In the genomic region with DNA sequence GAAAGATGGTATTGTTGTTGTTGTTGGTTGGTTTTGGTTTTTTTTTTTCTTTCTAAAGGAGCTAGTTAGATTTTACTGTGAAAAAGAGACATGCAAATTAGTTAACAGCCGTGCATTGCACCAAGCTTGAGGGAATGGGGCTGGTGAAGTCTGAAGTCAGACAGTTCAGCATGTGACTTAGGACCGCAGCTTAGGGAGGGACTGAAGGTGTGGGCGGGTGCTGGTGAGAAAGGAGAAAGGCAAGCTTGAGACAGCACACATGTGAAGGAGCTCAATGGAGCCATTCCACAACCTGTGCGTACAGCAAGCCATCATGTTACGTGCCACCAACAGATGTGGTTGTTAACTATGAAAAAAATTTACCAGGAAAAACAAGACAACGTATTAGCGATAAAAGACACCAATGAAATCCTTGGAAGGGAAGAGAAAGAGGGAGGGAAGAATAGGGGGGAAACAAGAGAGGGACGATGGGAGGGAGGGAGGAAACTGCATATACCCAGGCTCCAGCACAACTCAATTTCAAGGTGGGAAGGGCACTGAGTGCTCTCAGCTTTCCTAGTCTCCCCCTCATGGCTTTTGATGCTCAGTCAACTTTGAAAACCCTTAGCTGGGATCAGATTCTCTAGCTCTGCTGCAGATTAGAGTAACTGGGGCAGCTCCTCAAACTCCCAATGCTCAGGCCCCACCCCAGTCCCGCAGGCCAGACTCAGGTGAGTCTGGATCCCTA, we compare ENCODE assay signal across 12 mouse cellular contexts.
DNase-seq lines count a peak whose midpoint lies in the region; ATAC-seq and TF ChIP-seq lines count a peak whose summit lies in the region.
"Had no signal": no experiment of that assay in that cellular context is flagged by ENCODE, and none has a peak within 500 bp of the region (broad histone marks: within the 10 kb centered on the region; RNA-seq: fewer than 3 reads in every experiment).

No protein-coding gene starts in this region.

- H3K27me3 ChIP-seq in embryonic facial prominence, embryonic 10.5 days (replicated peaks; ENCODE audit: low read depth, poor library complexity, severe bottlenecking): no peaks in the 10 kb centered on the region
- no peaks in the 10 kb centered on the region for H3K27me3 ChIP-seq in hindbrain, postnatal 0 days (ENCODE audit: insufficient read depth, low read length)
- H3K27me3 ChIP-seq: intestine, embryonic 15.5 days had no signal

- TF ChIP-seq CTCF in hindbrain, postnatal 0 days (IDR thresholded peaks at IDR 0.05; ENCODE audit: low read depth): no peak

- H3K36me3 ChIP-seq in embryonic facial prominence, embryonic 10.5 days (replicated peaks): no peaks in the 10 kb centered on the region
- no peaks in the 10 kb centered on the region for H3K36me3 ChIP-seq in hindbrain, postnatal 0 days (ENCODE audit: insufficient read depth, low read length)
- H3K36me3 ChIP-seq: intestine, embryonic 15.5 days had no signal

- peak; percentile 32 for DNase-seq in lung, postnatal 36 days
- DNase-seq in lung, postnatal 10 days: no peak
- DNase-seq in embryonic facial prominence, embryonic 10.5 days (ENCODE audit: low spot score): no peak
- DNase-seq in hindbrain, postnatal 0 days (ENCODE audit: low spot score): peak; percentile 6
- peak; percentile 23 for DNase-seq in spleen, adult 12 weeks (ENCODE audit: low spot score)
- DNase-seq in cerebellum, adult 9-11 months: no peak
- DNase-seq in ovary, postnatal 10 days (ENCODE audit: low spot score): no peak
- DNase-seq: adrenal gland, postnatal 14 days; cerebellum, postnatal 36 days; lung, postnatal 4 days; thymus, adult 18-20 months had no signal

- peak overlapping the region; percentile 72 for H3K27ac ChIP-seq in embryonic facial prominence, embryonic 10.5 days (replicated peaks)
- peak overlapping the region; percentile 49; the same call in 1 of the 2 replicates for H3K27ac ChIP-seq in hindbrain, postnatal 0 days
- H3K27ac ChIP-seq: intestine, embryonic 15.5 days had no signal

- no peak overlapping the region for H3K4me2 ChIP-seq in hindbrain, postnatal 0 days (ENCODE audit: low read depth, low read length)
- H3K4me2 ChIP-seq: intestine, embryonic 15.5 days had no signal

- no peak for ATAC-seq in hindbrain, postnatal 0 days

- no peak overlapping the region for H3K9ac ChIP-seq in hindbrain, postnatal 0 days (replicated peaks; ENCODE audit: low read length)
- H3K9ac ChIP-seq: intestine, embryonic 15.5 days had no signal

- no peaks in the 10 kb centered on the region for H3K9me3 ChIP-seq in embryonic facial prominence, embryonic 10.5 days
- H3K9me3 ChIP-seq in hindbrain, postnatal 0 days (ENCODE audit: low read length): no peaks in the 10 kb centered on the region
- H3K9me3 ChIP-seq: intestine, embryonic 15.5 days had no signal

- WGBS in embryonic facial prominence, embryonic 10.5 days: 79% methylated on average over 9 of the region's 9 CpGs
- 70% methylated on average over 9 of the region's 9 CpGs for WGBS in hindbrain, postnatal 0 days

- peaks cover 28% of the 10 kb centered on the region for H3K4me1 ChIP-seq in embryonic facial prominence, embryonic 10.5 days
- peaks cover 4% of the 10 kb centered on the region; the same call in 1 of the 2 replicates for H3K4me1 ChIP-seq in hindbrain, postnatal 0 days (ENCODE audit: insufficient read depth, low read length)

- H3K4me3 ChIP-seq in embryonic facial prominence, embryonic 10.5 days: no peak overlapping the region
- no peak overlapping the region for H3K4me3 ChIP-seq in hindbrain, postnatal 0 days (ENCODE audit: low read length)
- H3K4me3 ChIP-seq: intestine, embryonic 15.5 days had no signal

Comparison
In these comparisons a context has a peak if more than half of its experiments do, and no peak if none do; other contexts are left out.
1. DNase-seq: peak in lung, postnatal 36 days (single experiment), hindbrain, postnatal 0 days (single experiment) and spleen, adult 12 weeks (single experiment); none in lung, postnatal 10 days (single experiment), embryonic facial prominence, embryonic 10.5 days (single experiment), cerebellum, adult 9-11 months (single experiment) and ovary, postnatal 10 days (single experiment).